Mouse (Mus musculus) stomach, postnatal 0 days (tissue): ENCODE results near the gene Nomo1.

ENCODE experiments used
- CTCF ChIP-seq: IDR thresholded peaks from 2 replicates; pipeline ENCODE4 v1.5.1; 2016; ENCODE audit warnings: antibody characterized with exemption, low read depth, mild to moderate bottlenecking, moderate library complexity
- EP300 ChIP-seq: optimal IDR thresholded peaks from 2 replicates; pipeline ENCODE3; 2016; ENCODE audit warnings: antibody characterized with exemption

DNA sequence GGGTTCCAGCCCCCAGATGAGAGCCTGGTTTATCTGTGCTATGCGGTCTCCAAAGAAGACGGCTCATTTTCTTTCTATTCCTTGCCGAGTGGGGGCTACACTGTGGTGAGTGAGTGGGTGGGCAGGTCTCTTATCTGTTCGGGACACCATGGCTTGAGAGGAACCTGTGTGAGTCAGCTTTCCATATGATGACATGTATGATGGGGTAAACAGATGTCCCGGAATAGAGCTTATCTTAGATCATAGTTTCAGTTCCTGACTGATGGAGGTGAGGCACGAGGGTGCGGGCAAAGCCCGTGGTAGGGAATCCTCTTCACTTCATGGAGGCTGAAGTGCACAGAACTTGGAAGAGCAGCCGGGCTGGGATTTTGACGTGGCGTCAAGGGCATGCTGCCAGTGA lies 12.4 kb downstream of the Nomo1 start:
- TF ChIP-seq CTCF, result no peak
- no peak for TF ChIP-seq EP300
